Mouse (Mus musculus) gastrocnemius, adult 18-20 months (tissue): ENCODE results near the gene Sim2. TPM values are rescaled to one million over a fixed set of nuclear protein-coding genes. Genes with fewer than 3 reads are reported as not detected.

Experiments
- DNase-seq: peaks from one replicate; pipeline ENCODE4 v3.0.0; 2021; ENCODE audit warnings: low spot score
- long read RNA-seq, 2 experiments: library from polyadenylated mRNA; stranded (forward); transcript quantifications; one replicate each; pipeline ENCODE4 v2.0.0; 2021
- total RNA-seq, 2 experiments: library from RNA; stranded (reverse); gene quantifications; 2 replicates each; pipeline ENCODE4 v1.2.3; 2021

Gene Sim2
- total RNA-seq = 10 to 100 TPM; 12.2 to 16.4 TPM
- long read RNA-seq, experiment 1, transcript Sim2-201 (11 exons, 3,999 nt) = major isoform, 27 of 37 reads
- long read RNA-seq, experiment 1, partial matches to known transcripts = 8 of 37 reads
- long read RNA-seq, experiment 1, other reads (novel, unspliced or antisense) = 2 of 37 reads
- long read RNA-seq, experiment 2, transcript Sim2-201 (11 exons, 3,999 nt) = major isoform, 13 of 20 reads
- long read RNA-seq, experiment 2, partial matches to known transcripts = 1 of 20 reads
- long read RNA-seq, experiment 2, other reads (novel, unspliced or antisense) = 6 of 20 reads

DNA sequence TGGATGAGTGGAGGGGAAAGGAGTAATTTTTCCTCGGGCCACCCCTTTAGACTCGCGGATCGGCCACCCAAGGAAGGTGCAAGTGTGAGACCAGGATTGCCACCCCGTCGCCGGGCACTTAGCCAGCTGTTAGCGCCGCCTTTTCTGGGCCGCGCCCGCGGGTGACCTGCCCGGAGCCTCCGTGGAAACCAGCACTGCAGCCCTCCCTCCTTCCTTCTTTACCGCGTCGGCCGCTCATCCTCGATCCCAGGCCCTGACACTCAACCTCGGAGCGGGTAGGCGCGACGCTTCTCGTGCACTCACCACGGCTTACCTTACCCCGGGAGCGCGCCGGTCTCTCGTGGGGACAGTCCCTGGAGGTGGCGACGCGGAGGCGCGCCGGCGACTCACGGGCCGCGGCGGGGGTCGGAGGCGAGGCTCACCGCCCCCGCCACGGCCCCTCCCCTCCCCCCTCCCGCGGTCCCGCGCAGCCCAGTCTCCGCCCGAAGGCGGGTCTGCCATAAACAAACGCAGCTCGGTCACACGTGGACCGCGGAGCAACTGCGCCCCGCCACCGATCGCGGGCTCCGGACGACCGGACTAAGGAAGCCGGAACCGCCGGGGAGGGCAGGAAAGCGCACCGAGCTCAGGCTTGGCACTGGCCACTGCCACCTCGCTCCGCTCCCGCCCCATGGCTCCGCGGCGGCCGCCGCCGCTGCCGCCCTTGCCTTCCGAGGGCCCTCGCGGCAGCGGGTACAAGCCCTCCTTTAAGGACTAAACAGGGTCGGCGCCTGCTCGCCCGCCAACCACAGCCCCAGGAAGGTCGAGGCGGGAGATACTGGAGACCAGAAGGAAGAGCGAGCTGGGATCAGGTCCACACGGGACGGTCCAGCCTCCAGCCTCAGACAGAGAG lies at the start of gene Sim2:
TSS of gene Sim2 (plus strand) at position 221 of the 892 bp plus-strand sequence.
- DNase-seq = peak; percentile 47

DNA sequence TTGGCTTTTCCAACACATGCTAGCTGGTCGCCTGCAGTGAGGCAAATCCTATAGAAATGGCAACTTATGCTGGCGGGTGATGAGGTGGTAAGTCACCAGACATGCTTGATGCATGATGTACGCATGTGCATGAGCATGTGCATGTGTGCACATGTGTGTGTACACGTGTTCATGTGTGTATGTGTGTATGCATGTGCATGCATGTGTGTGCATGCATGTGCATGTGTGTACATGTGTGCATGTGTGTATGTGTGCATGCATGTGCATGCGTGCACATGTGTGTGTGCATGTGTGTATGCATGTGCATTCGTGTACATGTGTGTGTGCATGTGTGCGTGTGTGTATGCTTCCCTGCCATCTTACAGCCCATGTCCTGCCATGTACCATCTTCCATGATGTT lies 47.5 kb upstream of the Sim2 start:
- DNase-seq = no peak

DNA sequence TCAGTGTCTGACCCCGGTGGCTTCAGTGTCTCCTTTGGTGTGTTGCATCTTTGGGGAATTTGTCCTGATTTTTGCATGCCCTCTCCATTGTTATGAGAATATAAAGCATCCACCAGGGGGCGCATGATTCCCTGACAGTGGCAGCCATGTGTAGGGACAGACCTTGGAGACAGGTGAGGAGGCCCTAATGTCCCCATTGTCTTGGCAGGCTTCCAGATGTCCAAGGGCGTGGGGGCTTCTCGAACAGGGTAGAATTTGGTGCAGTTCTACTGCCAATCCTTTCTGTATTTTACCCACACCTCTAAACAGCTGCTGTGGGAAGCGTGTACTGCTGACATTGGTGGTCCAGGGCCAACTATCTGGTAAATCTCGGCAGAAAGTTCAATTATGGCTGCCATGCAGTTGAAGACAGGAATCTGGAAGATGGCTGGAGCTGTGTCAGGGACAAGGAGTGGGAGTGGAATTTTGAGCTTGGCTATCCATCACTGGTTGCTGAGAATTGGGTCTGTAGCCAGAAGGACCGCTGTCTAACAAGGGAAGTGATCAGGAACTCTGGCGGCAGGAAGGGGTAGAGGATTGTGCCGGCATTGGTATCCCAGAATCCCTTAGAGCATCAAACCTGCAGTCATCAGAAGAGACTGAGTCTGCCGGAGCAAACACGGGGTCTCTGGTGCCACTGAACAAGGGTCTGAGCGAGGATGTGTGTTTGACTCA lies 46.3 kb upstream of the Sim2 start:
- peak; percentile 67 for DNase-seq

DNA sequence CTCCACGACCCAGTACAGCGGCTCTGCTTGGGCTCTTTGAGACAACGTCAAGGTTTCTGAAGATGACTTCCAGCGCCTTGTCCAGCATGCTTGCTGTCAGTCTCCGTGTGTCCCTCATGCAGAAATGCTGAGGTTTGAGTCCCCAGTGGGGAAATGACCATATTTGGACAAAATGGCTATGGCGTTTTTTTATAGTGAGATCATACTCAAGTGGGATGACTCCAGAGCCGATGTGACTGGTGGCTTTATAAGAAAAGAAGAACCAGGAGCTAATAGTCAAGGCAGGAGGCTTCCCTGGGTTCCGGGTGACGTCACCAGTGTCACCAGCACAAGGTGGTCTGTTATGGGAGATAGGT lies 45.8 kb upstream of the Sim2 start:
- no peak for DNase-seq

DNA sequence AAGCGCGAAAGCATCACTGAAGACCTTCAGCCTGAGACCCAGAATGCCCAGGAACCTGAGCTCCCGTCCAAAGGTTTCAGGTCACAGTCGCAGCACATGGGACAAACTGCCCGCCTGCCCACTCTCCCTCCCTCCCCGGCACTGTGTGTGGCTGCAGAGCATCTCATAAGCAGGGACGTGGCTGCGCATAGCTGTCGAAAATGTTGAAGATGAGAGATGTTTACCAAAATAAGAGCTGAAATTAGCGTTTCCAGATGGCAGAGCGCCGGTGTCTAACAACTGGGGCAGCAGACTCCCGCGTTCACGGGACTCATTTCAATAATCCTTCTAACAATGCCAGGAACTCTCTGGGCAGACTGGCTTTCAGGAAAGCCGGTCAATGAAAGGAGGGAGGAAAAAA lies 44.2 kb upstream of the Sim2 start:
- DNase-seq = no peak

DNA sequence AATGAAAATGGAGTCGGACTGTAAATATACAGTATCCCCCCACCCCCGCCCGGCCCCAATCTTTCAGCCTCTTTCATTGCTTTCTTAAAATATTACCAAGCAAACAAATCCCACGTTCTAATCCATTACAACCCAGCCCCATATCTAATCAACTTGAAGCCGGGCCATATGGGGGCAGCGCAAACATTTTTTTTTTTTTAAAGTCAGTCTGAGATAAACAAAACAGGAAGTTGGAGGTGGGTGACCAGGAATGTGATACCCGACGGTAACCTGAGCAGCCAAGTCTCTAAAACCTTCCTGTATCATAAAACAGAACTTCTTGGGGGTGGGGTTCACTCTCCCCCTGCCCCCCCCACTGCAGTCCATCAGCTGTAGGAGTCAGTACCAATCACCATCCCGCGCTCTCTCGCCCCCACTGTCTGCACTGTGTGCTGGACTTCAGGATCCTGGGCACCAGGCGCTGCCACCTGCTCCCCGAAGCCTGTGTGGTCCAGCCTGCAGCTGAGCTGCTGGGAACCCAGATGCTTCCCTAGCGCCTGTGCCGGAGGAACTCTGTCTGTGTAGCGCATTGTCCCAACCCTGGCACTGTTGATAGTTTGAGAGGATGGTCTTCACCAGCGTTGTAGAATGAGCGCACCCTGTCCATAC lies 43.5 kb upstream of the Sim2 start:
- no peak for DNase-seq

DNA sequence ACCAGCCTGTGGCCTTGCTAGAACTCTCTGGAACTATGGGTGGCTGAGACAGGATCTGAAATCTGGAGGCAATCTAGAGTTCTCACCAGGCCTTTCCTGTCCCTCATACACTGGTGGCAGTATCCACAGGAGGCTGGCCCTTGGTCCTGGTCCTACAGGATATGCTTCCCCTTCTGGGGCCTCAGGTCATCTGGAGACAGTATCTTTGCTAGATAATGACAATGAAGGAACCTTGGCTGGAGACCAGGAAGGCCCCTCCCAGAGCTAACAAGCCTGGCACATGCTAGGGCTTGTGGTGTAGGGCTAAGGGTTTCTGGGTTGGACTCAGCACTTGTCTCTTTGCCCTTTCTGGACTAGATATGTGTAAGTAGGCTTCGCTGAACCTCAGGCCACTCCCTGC lies 40.9 kb upstream of the Sim2 start:
- no peak for DNase-seq

DNA sequence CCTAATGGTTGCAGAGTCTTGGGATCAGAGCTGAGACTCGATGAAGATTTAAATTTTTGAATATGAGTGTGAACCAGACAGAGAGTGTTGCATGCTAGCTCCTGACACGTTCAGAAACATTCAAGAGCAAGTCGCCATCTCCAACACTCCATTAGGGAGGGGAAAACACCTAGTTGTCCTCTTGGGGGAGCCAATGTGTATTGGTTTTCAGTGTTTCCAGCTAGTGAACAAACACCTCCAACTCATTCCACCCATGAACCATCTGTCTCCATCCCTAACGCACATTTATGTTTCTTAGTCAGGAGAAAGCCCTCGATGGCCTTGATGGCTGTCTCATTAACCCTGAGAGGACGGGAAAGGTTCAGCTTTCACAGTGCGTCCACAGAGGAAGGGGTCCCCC lies 39.7 kb upstream of the Sim2 start:
- no peak for DNase-seq

DNA sequence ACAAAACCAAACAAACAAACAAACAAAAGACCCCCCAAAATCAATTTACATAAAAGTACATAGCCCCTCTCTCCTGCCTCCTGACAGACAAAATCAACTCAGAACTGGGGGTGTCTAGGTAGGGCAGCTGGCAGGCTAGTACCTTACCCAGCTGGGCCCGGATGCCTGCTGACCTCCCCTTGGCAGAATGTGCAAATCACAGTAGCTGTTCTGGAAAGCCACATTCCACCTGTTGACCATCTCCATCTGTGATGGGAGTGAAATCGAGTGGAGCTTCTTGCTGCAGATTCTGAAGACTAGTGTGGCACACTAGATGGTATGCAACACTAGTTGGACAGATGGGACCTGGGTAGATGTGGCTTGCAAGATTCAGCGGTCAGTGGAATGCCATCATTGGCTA lies 34.4 kb upstream of the Sim2 start:
- DNase-seq = no peak

DNA sequence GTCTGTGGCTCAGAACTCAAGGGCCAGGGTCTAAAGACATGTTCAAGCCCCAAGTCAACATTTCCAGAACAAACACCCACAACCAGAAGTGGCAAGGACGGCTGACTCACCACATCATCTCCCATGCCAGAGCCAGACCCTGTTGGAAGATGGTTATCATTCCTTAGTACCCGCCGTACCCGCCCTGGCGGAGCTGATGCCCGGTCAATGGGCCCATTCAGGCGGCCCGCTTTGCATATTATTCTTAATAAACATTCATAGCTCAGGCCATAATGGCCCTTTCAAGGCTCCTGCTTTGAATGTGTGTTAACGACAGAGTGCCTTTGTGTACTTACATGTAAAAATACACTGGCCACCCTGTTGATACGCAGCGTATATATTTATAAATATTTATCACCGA lies 29.6 kb upstream of the Sim2 start:
- DNase-seq = no peak

DNA sequence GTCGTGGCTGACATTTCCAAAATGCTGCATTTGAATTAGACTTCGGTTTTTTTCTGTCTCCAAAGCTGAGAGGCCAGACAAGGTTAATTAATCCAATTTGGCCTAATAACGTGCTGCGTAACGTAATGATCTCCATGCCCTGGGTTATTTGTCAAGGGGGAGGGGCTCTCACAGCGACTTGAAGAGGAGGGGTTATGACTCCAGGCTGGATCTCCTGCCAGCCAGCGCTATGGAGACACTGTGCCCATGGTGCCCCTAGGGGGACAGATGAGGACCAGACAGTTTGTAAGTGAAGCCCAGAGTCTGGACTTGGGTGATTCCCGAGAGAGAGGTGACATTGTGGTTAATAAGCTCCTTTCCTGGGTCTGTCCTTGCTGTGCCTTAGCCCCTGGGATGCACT lies 29.2 kb upstream of the Sim2 start:
- no peak for DNase-seq

DNA sequence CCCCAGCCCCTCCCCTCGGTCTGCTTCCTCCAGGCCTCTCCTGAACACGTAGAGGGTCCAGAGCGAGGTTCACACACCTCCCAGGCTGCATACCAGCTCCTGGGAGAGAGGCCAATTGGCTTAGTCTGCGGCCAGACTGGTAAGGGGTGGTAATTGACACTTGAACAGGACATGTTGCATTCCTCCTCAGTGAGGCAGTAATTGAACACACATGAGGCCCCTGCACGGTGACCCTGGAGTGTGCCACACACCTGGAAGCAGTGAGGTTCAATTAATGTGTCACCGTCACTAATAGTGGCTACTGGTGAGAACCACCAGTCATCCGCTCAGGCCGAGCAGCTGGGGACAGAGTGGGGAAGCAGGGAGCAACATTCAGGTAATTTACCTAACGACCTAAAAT lies 24.9 kb upstream of the Sim2 start:
- DNase-seq = peak; percentile 31

DNA sequence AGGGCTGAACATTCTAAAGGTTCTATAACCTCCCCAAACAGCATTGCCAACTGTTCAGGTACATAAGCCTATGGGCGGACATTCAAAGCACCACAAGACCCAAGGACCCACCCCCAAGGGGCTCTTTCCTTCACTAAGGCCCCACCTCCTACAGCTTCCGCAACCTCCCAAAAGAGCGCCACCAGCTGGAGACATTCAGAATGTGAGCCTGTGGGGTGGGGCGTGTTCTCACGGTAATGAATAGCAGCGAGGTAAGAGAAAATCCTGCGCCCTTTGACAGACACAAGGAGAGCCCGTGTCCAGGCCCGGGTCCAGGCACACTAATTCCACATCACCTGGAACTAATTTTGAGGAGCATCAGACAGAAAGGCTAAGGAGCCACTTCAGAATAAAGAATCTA lies 20.5 kb upstream of the Sim2 start:
- no peak for DNase-seq

DNA sequence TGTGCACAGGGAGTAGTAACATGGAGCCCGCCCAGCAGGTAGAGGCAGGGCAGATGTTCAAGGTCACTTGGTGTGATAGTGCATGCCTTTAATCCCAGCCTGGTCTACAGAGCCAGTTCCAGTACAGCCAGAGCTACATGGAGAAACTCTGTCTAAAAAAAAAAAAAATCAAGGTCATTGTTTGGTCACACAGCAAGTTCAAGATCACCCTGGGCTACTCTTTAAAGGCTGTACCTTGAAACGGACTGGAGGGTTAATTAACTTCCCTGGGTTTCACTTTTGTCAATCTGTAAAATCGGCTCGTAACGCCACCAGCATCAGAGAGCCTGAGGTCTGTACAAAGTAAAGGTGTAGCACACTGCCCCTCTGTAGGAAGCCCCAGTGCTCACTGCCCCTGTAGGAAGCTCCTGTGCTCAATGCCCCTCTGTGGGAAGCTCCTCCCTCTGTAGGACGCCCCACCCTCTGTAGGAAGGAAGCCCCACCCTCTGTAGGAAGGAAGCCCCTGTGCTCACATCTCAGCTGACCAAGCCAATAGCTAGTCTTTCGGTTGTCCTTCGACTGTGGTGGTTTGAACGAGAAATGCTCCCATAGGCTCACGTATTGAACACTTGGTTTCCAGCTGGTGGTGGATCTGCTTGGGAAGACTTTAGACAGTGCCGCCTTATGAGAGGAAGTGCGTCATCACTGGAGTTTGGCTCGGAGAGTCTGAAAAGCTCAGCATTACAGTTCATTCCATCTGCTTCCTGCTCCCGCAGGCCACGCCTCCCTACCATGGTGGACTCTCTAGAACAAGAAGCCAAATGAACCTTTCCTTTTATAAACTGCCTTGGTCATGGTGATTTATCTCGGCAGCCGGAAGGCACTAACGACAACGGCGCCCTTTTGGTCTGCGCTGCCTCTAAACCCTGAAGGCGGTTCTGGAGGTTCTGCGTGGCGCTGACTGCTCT lies 18.7 kb upstream of the Sim2 start:
- DNase-seq = no peak

DNA sequence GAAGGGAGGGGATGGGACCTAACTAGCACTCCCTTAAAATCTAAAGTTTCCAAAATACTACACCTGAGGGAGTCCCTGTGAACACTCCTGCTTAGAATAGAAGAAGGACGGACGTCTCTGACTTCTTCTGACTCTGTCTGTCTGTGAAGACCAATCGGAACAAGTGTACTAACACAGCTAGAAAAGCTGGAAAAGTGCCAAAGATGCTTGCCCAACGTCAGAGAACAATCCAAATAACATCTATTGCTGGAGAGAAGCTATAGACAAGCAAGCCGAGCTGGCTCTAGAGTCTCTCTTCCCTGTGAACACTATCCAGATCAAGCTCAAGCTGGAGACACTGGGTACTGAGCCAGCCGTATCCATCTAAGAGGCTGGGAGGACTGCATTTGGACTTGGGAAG lies 18.0 kb upstream of the Sim2 start:
- DNase-seq = no peak

DNA sequence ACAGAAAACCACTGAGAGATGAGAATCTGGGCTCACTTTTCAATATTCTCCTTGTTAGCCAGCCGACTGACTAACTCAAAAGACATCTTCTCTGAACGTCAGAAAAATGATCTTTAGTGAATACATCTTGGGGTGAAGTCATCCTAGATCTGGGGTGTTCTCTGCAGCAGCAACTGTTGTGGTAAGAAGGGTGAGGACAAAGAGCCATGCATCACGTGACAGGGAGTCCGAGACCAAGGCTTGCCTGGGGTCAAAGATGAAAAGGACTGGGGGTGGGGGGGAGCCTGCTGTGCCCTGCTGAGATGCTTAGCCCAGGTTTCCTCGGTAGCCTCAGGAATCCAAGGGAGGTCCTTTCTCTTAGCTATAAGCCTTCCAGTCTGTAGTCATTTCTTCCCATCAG lies 17.5 kb upstream of the Sim2 start:
- no peak for DNase-seq

DNA sequence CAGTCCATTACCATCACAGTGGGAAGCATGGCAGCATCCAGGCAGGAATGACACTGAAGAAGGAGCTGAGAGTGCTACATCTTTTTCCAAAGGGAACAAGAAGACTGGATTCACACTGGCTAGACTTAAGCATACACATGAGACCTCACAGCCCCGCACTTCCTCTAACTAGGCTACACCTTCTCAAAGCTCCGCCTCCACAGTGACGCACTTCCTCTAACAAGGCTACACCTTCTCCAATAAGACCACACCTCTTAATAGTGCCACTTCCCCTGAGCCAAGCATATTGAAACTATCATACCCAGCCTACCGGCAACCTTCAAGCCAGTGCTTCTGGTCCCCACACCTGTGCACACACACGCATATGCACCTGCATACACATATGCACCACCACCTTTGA lies 15.7 kb upstream of the Sim2 start:
- no peak for DNase-seq

DNA sequence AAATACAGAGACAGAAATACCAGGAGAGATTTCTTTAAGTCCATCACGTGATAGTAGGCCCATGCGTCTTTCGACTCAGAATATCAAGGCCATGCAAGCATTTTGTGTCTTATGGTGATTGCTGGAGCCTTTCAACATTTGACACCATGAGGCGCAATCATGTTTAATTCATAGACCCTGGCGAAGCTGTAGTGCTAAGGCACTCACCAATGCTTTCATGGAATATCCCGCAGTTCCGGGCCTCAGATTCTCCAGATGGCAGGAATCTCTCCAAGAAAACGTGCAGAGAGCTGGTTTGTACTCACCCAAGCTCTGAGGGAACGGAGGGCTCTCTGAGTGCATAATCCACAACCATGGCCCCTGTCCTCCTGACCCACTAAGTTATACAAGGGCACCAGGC lies 13.8 kb upstream of the Sim2 start:
- DNase-seq = no peak

DNA sequence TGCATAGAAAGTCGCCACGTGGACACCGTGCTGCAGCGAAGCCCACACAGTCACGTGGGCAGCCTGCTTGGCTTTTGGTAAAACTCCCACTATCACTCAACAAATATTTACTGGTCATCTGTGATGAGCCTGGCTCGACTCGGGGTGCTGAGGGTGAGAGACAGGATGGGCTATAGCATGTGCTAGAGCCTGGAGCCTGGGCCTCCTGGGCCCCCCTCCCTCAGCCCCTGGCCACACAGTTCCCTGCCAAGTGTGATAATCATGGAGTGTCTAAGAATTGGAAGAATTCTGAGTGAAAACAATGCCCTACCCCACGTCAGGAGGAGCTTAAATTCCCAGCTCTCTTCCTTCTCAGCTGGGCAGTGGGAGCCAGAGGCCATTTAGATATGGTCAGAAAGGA lies 13.3 kb upstream of the Sim2 start:
- no peak for DNase-seq

DNA sequence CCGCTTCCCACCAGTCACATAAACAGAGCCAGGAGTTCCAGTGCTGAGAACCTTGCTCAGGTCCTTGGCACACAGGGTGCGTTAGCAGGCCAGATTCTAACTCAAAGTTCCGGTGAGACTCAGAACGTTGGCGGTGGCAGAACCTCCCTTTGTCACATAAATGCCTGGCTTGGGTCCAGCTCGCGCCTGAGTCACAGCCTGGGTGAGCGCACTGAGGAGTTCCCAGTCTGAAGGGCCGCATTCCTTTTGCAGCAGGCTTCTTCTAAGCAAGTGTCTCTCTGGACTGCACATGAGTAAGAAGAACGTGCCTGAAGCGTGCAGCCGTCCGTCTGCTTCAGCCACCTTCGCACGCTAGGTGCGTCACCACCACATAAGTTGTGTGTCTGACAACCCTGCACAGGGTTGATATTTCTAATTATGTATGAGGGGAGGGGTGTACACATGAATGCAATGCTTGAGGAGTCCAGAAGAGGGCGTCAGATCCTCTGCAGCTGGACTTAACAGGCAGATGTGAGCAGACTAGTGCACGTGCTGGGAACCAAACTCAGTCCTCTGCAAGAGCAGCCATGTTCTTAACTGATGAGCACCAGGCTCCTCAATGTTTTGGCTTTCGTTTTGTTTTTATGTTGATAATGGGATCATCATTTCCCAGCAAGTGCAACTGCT lies 9.2 kb upstream of the Sim2 start:
- no peak for DNase-seq
